Mouse (Mus musculus): Measurements from ENCODE around the gene Shisa6.

The Shisa6 gene

GRCm38 (mm10) chr11:66232891-66233290 is 292.9 kb downstream of the Shisa6 start:
- no peak for DNase-seq (ENCODE audit: extremely low spot score)

- DNase-seq (ENCODE audit: extremely low spot score) = no peak
Observed at GRCm38 (mm10) chr11:66222133-66222532, 303.6 kb downstream of the Shisa6 start.

- DNase-seq (ENCODE audit: extremely low spot score) = no peak
Observed at GRCm38 (mm10) chr11:66218469-66218868, 307.3 kb downstream of the Shisa6 start.

GRCm38 (mm10) chr11:66188627-66189287 is 337.0 kb downstream of the Shisa6 start:
- DNase-seq (ENCODE audit: extremely low spot score) = no peak

GRCm38 (mm10) chr11:66188146-66188545 is 337.6 kb downstream of the Shisa6 start:
- DNase-seq (ENCODE audit: extremely low spot score) = no peak

DNA sequence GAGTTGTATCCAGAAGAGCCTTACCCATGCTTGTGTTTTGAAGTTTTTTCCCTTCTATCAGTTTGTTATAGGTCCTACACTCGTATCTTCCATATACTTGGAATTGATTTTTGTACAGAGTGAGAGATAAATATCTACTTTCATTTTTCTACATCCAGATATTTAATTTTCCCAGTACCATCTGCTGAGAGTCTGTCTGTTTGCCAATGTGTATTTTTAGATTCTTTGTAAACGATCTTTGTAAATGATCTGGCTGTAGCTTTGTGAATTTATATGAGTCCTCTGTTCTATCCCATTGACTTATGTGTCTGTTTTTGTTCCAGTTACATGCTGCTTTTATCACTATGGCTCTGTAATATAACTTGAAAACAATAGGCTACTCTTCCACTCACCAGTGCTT is 348.0 kb downstream of the Shisa6 start:
- no peak for DNase-seq (ENCODE audit: extremely low spot score)

- DNase-seq (ENCODE audit: extremely low spot score) = peak; percentile 85
Observed at GRCm38 (mm10) chr11:66167801-66168651, 357.7 kb downstream of the Shisa6 start, which contains the start of gene Dnah9. Gene Dnah9, minus strand, starts transcription at chr11:66168551.

DNA sequence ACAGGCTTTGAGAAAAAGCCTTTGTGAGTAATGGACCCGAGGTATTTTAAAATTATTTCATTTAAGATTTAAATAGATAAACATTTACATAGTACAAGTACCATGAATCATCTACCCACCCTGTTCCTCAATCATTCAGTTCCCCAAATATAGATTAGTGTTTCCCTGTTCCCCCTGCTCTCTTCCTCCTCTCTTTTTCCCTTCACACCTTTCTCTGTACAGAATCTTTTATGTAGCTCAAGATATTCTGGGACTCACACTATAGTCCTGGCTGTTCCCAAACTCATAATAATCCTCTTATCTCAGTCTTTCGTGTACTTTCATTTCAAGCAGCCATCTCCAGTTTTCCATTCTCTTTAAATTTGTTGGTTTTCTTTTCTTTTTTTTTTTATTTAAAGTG is 361.7 kb downstream of the Shisa6 start:
- no peak for DNase-seq (ENCODE audit: extremely low spot score)
